Mouse (Mus musculus): ENCODE data around the gene Mpi.

GRCm38 (mm10) chr9:57584991-57585390 lies 32.4 kb upstream of the Mpi start:
- TF ChIP-seq POLR2A (IDR thresholded peaks at IDR 0.05; ENCODE audit: low read depth, low read length): no peak
- no peak for TF ChIP-seq CTCF (conservative IDR thresholded peaks at IDR 0.05; ENCODE audit: insufficient read depth, insufficient read length, low read depth, low read length)
